Mouse (Mus musculus): ENCODE measurements around the gene Fxyd1. TPM values are rescaled to one million over a fixed set of nuclear protein-coding genes. Genes with fewer than 3 reads are reported as not detected.

The Fxyd1 gene
- total RNA-seq, 2 experiments from 2014 or later: not detected

DNA sequence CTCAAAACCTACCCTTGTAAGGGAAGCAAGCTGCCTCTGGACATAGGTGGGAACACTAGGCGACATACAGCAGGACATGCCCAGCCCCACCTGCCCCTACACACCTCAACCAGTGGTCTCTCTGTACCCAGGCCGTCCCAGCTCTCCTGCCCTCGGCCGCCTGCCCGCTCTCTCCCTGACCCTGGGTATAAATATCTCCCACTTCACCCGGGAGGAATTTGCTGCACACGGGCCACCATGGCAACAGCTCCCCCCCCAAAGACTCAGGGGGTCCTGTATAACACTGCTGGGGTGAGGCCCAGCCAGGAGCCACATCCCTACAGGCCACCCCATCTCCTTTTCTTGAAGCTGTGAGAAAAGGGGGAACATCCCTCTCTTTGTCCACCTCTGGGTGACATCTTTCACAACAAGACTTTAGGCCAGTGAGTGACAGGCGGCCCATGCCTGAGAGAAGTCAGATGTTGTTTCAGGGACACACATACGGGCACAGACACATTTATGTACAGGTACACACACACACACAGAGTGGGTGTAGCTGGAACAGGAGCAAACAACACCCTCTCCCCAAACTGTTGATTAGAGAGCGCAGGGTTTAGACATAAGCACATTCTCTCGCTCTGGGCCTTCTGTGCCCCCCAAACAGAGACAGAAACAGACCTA lies 2.2 kb downstream of the Fxyd1 start:
- ATAC-seq (replicated peaks; ENCODE audit: low FRiP score, low TSS enrichment, poor library complexity, severe bottlenecking): no peak

DNA sequence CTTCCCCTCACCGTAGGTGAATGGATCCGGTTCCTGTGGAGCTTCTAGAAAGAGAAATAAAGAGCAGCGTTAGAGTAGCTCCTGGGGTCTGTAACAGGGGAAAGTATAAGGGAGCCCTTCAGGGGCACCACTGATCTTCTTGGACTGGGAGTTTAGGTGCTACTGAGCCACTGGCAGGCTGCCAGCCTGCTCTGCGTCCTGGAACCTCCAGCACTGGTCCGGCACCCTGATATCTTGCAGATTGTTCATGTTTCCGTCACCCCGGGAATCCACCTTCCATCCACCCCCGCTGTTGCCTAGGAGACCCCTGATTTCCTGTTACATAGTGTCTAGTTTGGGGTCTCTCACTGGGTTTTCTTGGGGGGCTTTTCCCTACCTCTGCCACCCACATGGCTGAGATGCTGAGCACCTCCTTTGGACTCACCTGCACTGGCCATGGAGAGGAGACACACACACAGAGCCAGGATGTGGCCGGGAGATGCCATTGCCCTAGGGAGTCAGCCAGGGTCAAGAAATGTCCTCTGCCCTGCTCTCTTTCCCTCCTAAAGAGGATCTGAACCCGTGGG lies 3.0 kb downstream of the Fxyd1 start:
- no peak for ATAC-seq (replicated peaks; ENCODE audit: low FRiP score, low TSS enrichment, poor library complexity, severe bottlenecking)

DNA sequence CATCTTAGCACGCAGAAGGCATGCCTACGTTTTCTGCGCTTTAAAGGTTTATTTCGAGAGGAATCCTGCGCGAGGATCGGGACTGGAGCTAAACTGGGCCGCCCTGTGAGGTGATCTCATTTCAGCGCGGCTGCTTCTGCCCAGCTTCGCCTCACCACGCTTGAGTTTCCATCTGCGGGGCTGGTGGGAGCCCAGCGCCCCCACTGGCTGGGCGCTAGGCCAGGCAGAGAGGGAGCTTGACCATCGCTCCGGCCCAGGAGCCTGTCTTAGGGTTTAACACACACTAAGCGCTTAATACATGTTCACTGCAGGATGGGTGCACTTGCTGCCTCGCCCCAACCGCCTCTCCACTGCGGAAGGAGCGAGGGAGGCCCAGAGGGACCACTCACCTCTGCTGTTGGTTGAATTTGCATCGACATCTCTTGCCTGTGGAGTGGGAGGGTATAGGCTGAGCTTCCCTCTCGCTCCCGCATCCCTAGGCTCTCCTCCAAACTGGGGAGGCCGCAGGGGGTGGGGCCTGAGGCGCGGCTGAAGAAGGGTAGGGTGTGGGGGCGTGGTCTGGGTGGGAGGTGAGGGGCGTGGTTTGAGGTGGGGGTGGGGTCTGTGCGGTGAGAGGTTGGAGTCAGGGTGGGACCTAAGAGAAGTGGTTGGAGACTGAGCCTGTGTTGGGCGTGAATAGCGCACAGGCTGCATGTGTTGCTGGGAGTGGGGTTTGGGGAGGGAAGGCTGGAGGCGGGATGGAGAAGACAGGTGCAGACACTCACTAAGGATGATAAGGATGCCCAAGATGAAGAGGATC lies 4.2 kb downstream of the Fxyd1 start:
- no peak for ATAC-seq (replicated peaks; ENCODE audit: low FRiP score, low TSS enrichment, poor library complexity, severe bottlenecking)

DNA sequence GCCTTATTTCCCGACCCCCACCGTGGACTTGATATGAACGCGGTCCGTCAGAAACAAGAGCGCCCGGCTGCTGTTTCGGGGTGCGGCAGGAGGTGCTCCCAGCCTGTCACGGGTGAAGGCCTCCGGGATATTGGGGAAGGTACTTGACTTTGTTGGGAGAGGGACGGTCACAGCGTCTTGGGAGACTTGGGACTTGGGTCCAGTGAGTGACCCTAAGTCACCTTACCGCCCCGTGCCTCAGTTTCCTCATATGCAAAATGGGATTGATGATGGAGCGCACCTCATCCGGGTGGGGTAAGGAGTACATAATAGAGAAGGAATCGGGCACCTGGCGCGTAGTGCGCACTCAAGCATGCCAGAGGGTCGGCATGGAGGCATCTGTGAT lies 4.8 kb downstream of the Fxyd1 start:
- no peak for ATAC-seq (replicated peaks; ENCODE audit: low FRiP score, low TSS enrichment, poor library complexity, severe bottlenecking)

DNA sequence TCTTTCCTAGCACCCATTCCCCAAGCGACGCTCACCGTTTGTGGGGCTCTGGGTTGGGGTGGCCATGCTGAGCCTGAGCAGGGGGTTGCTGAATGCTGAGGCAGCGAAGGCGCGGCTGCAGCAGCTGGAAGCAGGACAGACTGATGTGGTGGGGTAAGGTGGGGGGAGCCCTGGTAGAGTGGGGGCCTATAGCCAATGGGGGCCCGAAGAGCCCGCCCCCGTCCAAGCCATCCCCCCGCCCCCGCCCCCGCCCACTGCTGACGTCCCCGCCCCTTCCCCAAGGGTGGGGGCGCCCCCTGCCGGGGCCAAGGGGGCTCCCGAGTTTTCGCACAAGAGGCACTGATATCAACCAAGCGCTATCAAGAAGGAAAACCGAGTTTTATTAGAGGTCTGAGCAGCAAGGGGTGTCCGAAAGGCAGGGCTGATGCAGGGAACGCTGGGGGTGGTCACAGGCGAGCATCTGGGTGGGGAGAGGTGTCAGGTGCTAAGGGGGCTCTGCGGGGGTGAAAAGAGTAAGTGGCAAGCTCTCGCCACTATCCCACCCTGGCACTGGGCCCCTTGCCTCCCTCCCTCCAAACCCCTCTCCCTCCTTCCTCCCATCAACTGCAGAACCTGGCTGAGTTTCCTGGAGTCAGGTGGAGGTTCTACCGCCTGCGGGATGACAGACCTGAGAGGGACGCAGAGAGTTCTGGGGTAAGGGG lies 5.5 kb downstream of the Fxyd1 start, which contains the start of gene Fxyd7:
Gene Fxyd7, minus strand, starts transcription at position 147 of the 701 bp plus-strand sequence.
- ATAC-seq (replicated peaks; ENCODE audit: low FRiP score, low TSS enrichment, poor library complexity, severe bottlenecking): no peak

DNA sequence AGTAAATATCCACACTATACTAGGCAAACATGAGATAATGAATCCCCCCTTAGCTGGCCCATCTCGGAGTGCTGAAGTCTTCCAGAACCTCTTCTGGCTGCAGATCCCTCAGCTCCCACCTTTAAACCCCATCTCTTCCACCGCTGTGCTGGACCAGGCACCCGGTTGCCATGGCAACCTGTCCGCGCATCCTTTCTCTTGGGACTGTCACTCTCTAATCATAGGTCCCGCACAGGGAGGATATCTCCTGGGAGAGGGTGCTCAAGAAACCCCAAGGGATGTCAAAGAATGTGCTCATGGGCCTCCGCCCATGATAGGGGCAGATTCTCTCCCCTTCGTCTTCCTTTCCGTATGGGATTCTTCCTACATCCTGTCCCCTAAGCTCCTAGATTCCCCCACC lies 6.1 kb downstream of the Fxyd1 start:
- no peak for ATAC-seq (replicated peaks; ENCODE audit: low FRiP score, low TSS enrichment, poor library complexity, severe bottlenecking)

DNA sequence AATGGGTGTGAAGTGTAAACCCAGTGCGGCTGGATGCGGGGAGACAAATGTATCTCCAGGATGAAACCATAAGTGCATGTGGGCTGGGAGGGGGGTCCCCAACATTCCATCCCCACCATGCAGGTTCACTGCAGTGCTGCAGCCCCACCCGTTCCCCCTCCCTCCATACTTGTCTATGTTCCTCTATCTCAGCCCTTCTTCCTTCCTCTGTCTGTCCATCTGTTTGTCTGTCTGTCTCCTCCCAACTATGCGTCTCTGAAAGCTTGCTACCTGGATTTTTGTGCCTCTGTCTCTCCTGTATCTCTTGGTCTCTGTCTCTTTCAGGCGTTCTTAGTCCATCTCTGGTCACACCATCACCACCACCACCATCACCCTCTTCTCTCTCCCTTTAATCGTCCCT lies 6.5 kb downstream of the Fxyd1 start:
- no peak for ATAC-seq (replicated peaks; ENCODE audit: low FRiP score, low TSS enrichment, poor library complexity, severe bottlenecking)

DNA sequence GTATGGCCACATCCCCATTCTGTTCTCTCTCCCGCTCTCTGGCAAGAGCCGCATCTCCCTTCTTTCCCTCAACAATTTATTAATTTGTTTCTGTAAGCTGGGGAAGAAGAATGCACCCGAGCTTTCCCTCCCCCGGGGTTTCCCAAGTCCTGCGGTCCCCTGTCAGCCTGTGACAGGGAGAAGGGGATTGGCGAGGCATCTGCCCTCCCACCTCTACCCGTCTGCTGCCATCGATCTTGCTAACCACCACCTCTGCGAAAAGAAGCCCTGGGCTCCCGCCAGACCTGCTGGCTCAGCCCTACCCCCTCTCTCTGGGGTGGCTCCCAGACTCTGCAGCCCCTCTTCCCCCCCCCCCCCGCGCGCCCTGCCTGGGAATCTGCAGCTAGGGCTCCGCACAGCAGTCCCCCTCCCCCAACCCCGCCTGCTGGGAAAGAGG lies 7.1 kb downstream of the Fxyd1 start:
- ATAC-seq (replicated peaks; ENCODE audit: low FRiP score, low TSS enrichment, poor library complexity, severe bottlenecking): no peak

DNA sequence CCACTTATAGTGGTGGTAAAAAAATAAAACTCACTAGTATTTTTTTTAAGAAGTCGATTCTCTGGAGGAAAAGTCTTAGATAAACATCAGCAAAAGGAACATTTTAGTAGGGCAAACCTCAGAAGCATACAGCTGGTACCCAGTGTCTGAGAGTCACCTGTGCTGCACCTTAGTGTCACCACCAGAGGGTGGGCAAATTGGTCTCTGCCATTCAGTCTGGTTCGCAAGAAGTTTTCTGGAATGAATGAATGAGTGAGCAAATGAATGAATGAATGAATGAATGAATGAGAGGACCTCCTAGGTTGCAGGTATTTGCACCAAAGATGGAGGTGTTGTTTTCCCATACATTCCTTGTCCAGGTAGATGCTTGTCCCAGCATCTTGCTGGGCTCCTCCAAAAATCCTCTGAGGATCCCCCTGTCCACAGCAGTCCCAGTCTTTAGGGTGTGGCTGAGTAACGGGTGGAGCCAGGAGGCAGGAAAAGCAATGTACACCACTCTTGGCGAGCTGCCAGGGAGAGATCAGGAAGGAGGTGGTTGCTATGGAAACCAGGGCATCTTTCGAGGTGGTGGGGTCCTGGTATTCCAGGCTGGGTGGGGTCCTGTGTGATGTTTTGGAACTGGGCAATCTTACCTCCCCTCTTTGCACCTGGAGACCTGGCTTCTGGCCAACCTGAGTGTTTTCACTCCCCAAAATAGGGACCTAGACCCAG lies 7.7 kb downstream of the Fxyd1 start:
- ATAC-seq (replicated peaks; ENCODE audit: low FRiP score, low TSS enrichment, poor library complexity, severe bottlenecking): no peak

DNA sequence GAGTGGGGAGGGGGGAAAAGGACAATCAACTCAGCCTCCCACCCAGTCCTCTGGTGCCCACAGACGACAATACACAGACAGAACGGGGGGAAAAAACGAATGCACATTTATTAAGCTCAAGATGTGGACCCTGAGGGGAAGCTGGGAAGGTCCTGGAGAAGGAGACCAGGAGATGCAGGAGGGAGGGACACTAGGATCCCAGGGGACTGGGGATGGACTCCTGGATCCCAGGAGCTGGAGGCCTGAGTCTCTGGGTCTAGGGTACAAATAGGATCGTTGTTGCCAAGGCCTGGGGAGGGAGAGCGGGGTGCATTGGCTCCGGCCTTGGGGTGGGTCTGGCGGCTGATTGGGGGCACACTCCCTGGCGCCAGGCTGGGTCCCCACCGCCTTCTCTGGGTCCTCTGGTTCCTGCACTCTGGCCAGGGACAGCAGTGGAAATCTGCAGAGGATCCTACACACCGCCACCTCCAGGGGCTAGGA lies 14.5 kb downstream of the Fxyd1 start, which contains the start of gene Fxyd5:
Gene Fxyd5, minus strand, starts transcription at position 51 of the 480 bp plus-strand sequence.
- ATAC-seq (replicated peaks; ENCODE audit: low FRiP score, low TSS enrichment, poor library complexity, severe bottlenecking): no peak

DNA sequence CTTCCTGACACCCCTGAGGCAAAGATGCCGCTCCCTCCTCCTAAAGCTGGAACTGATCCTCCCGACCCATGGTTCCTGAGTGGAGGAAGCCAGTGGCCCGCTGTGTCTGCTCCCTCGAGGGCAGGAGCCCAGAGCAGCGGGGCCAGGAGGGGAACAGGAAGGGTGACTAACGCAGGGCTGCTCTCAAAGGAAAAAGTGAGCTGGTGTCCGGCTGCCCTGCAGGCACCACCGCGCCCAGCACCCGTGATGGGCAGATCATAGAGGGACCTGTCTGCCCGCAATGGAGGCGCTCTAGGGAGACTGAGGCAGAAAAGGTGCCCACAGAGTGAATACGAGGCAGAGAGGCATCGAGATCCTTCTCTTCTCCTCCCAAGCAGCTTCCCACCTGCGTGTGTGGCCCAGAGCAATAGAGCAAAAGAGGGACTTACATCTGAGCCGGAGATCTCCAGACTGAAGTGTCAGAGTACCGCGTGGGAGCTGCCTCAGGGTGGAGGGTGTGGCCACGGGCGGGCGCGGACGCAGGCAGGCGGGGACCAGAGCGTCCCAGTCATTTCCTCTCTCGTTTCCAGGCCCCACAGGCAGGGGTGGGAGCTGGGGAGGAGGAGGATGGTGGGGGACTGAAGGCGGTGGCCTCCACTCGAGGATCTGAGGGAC lies 15.2 kb downstream of the Fxyd1 start:
- ATAC-seq (replicated peaks; ENCODE audit: low FRiP score, low TSS enrichment, poor library complexity, severe bottlenecking): 0 out of 2 replicates have a peak, but pooled peaks have one; percentile 30

DNA sequence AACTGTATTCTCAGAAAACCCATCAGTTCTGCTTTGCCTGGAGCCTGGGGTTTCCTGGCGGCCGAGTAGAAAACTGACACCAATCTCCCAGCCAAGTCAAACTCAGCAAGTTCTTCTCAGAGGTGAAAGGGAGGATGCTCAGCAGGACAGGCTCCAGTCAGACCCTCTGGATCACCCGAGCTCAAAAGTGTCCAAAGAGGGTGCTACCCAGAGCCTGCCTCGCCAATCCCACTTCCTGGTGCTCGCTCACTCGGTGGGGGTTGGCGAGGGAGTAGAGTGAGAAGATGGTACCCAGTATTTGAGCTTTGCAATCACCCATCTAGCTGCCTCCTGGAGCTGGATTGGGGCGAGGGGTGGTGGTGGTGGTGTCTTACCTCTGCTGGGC lies 16.0 kb downstream of the Fxyd1 start:
- no peak for ATAC-seq (replicated peaks; ENCODE audit: low FRiP score, low TSS enrichment, poor library complexity, severe bottlenecking)

DNA sequence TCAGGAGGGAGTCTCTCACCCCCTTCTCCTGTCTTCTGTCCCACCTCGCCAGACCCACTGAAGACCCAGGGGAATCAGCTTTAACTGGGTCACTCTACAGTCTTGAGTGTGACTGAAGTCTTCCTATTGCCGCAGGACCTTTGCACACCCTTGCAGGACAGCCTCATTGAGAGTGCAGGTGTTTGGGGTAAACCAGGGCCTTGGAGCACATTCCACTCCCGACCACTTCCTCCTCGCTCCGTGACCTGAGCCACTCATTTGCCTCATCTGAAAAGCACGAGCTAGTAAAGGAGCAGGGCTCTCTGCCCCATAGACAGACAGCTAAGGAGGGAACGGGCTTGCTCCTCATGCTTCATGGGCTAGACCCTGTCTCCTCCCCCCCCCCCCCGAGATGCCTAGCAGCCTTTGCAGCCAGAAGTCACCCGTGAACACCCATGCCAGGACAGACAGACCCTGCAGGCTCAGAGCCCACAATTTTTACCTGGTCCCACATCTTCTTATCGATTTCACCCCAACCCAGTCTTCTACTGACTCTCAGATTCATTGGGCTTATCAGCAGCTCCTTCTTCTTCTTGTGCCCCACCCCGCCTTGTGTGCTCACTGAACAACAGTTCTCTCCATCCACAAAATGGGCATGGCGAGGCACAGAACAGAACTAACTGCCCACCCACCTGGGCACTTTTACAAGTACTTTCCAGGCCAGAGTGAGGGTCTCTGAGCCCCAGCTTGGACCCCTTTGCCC lies 16.5 kb downstream of the Fxyd1 start:
- ATAC-seq (replicated peaks; ENCODE audit: low FRiP score, low TSS enrichment, poor library complexity, severe bottlenecking): no peak

DNA sequence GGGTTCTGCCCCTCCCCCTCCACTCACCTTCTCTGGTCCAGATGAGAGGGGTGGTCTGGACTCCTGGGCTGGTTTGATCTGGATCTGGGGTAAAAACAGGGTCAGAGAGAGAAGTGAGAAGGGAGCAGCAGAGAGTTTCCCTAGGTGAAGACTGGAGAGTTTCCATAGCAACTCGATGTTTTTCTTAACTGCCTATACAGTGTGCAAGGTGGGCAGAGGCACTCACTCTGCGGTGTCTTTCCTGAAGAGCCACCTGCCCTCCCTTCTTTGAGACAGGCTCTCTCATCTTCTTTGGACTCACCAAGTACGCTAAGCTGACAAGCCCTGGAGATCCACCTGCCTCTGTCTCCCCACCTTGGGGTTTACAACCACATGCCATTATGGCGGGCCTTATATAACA lies 18.0 kb downstream of the Fxyd1 start:
- no peak for ATAC-seq (replicated peaks; ENCODE audit: low FRiP score, low TSS enrichment, poor library complexity, severe bottlenecking)

DNA sequence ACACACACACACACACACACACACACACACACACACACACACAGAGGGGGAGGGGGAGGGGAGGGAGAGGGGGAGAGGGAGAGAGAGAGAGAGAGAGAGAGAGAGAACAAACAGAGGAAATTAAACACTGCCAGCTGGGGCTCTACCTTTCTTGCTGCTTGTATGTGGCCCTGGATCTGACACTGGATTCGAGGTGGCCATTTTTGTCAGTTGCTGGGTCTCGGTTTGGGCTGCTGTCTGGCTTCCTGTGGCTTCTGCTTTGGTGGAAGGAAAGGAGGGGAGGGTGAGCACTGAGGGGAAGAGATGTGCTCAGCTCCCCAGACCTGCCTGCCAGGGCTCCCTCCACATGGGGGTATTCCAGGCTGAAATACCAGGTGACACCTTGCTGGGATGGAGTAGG lies 19.3 kb downstream of the Fxyd1 start:
- ATAC-seq (replicated peaks; ENCODE audit: low FRiP score, low TSS enrichment, poor library complexity, severe bottlenecking): no peak

DNA sequence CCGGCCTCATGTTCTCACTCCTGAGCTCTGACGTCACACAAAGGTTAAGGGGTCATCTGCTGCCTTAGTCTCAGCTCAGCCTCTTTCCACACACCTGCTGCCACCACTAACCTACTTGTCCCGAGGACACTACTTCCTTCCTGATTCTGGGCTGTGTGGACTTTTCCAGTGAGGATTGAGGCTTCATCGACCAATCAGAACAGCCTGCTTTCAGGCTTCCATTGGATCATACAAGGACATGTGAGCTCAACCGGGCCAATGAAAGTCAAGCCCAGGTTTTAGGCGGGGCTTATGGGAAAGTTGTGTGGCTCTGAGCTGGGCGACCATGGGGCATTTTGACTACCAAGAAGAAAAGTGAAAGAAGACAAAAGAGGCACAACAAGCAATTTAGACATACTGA lies 20.1 kb downstream of the Fxyd1 start:
- ATAC-seq (replicated peaks; ENCODE audit: low FRiP score, low TSS enrichment, poor library complexity, severe bottlenecking): peak; percentile 41; the same call in 1 of the 2 replicates

DNA sequence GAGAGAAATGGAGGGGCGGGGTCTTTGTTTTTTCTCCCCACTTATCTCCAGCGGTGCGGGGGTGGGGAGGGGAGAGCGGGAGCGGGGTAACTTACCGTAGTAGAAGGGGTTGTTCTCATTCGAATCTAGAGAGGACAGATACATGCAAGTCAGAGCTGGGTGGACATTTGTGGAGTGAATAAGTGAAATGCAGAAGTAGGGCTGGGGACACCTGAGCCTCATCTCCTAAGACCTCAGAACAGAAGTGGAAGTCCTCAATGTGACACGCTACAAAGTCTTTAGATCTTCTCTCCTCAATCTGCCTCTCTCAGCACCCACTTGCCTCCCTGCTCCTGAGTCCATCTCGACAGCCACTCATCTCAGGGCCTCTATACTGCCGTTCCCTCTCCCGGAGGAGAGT lies 21.7 kb downstream of the Fxyd1 start:
- no peak for ATAC-seq (replicated peaks; ENCODE audit: low FRiP score, low TSS enrichment, poor library complexity, severe bottlenecking)

DNA sequence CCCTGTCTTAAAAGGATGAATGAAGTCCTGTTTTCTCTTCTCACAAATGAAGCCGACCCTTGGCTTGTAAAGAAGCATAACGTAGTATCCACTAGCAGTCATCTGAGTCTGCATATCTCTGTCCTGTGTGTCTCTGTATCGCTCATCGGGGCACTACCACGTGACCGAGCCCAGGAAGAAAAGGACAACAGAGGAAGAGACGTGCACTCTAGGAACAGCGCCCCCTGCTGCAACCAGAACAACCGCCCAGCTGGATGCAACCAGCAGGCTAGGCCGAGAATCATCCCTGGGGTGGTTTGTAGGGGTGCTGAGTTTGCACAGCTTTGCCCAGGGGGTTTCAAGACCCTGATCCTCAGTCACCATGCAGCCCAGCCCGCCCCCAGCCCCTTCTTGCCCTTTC lies 22.2 kb downstream of the Fxyd1 start:
- peak; percentile 56 for ATAC-seq (replicated peaks; ENCODE audit: low FRiP score, low TSS enrichment, poor library complexity, severe bottlenecking)
